ENCODE assay signal across 20 mouse cellular contexts in the genomic region with DNA sequence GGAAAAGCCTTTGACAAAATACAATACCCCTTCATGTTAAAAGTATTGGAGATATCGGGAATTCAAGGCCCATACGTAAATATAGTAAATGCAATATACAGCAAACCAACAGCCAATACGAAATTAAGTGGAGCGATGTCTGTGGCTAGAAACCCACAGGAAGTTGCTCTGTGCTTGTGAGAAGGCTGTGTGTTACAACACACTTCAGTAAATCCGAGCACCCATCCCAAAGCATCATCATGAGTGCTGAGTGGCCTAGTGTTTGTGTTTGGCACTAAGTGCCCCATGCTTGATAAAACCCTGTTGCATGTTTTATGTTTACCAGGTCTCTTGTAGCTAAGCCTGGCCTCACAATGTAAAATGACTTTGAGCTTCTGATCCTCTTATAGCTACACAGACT.
DNase-seq lines count a peak whose midpoint lies in the region; ATAC-seq lines count a peak whose summit lies in the region.
"Had no signal": no experiment of that assay in that cellular context is flagged by ENCODE, and none has a peak within 500 bp of the region (broad histone marks: within the 10 kb centered on the region; RNA-seq: fewer than 3 reads in every experiment).

No protein-coding gene starts in this region.

- DNase-seq in frontal cortex, adult 2 months (ENCODE audit: extremely low spot score in 1 of 2, low spot score in 1 of 2), result no peak
- DNase-seq in frontal cortex, postnatal 36 days (ENCODE audit: low spot score in 2 of 2), result no peak
- DNase-seq in cerebellum, adult 9-11 months, result no peak
- DNase-seq: adrenal gland, adult 8-10 months; adrenal gland, postnatal 14 days; adrenal gland, postnatal 36 days; B cell, adult 2 months; cerebellum, adult 11-12 months; cerebellum, adult 2 months; cerebellum, adult 9-10 months; cerebellum, postnatal 14 days; cerebellum, postnatal 36 days; embryo, embryonic 11 days had no signal

- ATAC-seq in common myeloid progenitor, adult 5-6 weeks (replicated peaks; ENCODE audit: low read depth, poor library complexity, severe bottlenecking), result peak; percentile 54
- peak; percentile 78 for ATAC-seq in megakaryocyte, adult 5-6 weeks (ENCODE audit: poor library complexity, severe bottlenecking)
- ATAC-seq: activated CD4-positive, CD25-positive, alpha-beta regulatory T cell, adult 4 months; CD4-positive, CD25-positive, alpha-beta regulatory T cell, adult 4 months; forebrain, embryonic 14.5 days; forebrain, embryonic 16.5 days; Patski had no signal
